Mouse (Mus musculus) heart, embryonic 14.5 days (tissue): Measurements from ENCODE around the gene Txnrd1. TPM values are rescaled to one million over a fixed set of nuclear protein-coding genes. Genes with fewer than 3 reads are reported as not detected.

Experiments
- ATAC-seq: fragments of 200-750 bp; cut with Nextera tagmentation; 2 replicates; pipeline ENCODE4 v1.8.0; 2017; ENCODE audit warnings: low read depth, moderate TSS enrichment; ENCODE audit not compliant: insufficient number of reproducible peaks, insufficient read depth, low FRiP score
- H3K27ac ChIP-seq, 2 experiments: fragments of 200-500 bp in 1 of 2; fragments of 300-500 bp in 1 of 2; sonication (generic) in 1 of 2; replicated peaks in 1 of 2; 2 replicates each; pipeline ENCODE4 v1.5.1; 2012 to 2014; ENCODE audit warnings: low read depth in 2 of 2, low read length in 2 of 2, control low read depth in 1 of 2, mild to moderate bottlenecking in 1 of 2, mixed read lengths in 1 of 2; ENCODE audit not compliant: control insufficient read depth in 1 of 2, insufficient read depth in 1 of 2
- H3K27me3 ChIP-seq: fragments of 300-500 bp; sonication (generic); 2 replicates; pipeline ENCODE4 v1.6.1; 2014; ENCODE audit warnings: mild to moderate bottlenecking, low read length, control low read depth; ENCODE audit not compliant: control insufficient read depth, insufficient read depth
- H3K36me3 ChIP-seq: fragments of 300-500 bp; sonication (generic); 2 replicates; pipeline ENCODE4 v1.6.1; 2014; ENCODE audit warnings: mild to moderate bottlenecking, control low read depth, low read length, mixed read lengths; ENCODE audit not compliant: control insufficient read depth, insufficient read depth
- H3K4me1 ChIP-seq, 2 experiments: fragments of 200-500 bp in 1 of 2; fragments of 300-500 bp in 1 of 2; sonication (generic) in 1 of 2; 2 replicates each; pipeline ENCODE4 v1.6.1; 2012 to 2014; ENCODE audit warnings: low read length in 2 of 2, control low read depth in 1 of 2, mixed read lengths in 1 of 2; ENCODE audit not compliant: control insufficient read depth in 2 of 2, insufficient read depth in 2 of 2
- H3K4me2 ChIP-seq: fragments of 300-500 bp; sonication (generic); 2 replicates; pipeline ENCODE4 v1.6.1; 2014; ENCODE audit warnings: mild to moderate bottlenecking, low read length
- H3K4me3 ChIP-seq, 2 experiments: fragments of 200-500 bp in 1 of 2; fragments of 300-500 bp in 1 of 2; sonication (generic) in 1 of 2; 2 replicates each; pipeline ENCODE4 v1.5.1; 2012 to 2014; ENCODE audit warnings: low read length in 2 of 2, mild to moderate bottlenecking in 2 of 2, control low read depth in 1 of 2, low read depth in 1 of 2, moderate library complexity in 1 of 2; ENCODE audit not compliant: control insufficient read depth in 1 of 2, insufficient read depth in 1 of 2
- H3K9ac ChIP-seq: fragments of 300-500 bp; sonication (generic); 2 replicates; pipeline ENCODE4 v1.6.1; 2014; ENCODE audit warnings: mild to moderate bottlenecking, low read length
- H3K9me3 ChIP-seq: fragments of 300-500 bp; sonication (generic); 2 replicates; pipeline ENCODE4 v1.6.1; 2016; ENCODE audit warnings: low read length, control low read depth; ENCODE audit not compliant: control insufficient read depth
- WGBS: fragments of 180-500 bp; shearing (Covaris S2); extraction: QIAGEN DNeasy Blood & Tissue Kit; methylation state at CpG from one replicate; pipeline ENCODE4 v1.1.7; 2014; 5-methylcytosine and 5-hydroxymethylcytosine counted together
- polyA plus RNA-seq: library from polyadenylated mRNA; unstranded; fragments of >200 nt; fragmentation: Nextera tagmentation; extraction: Ambion mirVana; gene quantifications from 2 replicates; pipeline ENCODE4 v1.2.1, GENCODE M21; 2014

The Txnrd1 gene
- polyA plus RNA-seq, 1 experiment from 2014 or later, result 74.3 TPM

DNA sequence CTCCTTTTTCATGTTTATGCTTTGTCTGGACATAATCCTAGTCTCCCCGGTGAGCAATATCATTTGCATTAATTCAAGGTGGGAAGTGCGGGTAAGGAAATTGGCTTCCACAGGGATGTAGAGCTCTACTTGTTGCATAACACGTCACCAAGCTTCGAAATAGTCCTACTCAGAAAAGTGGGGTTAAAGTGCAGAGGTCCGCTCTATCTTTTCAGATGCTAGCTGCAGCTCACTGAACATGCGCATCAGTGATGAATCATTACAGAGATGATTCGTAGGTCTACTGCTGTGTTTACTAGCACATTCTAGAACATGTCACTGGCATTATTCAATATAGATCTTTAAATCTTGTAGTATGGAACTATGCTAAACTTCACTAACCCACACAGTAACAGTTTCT lies 4.6 kb downstream of the Txnrd1 start:
- Histone ChIP-seq H3K27ac (no peak overlapping the region), H3K36me3 (no peaks in the 10 kb centered on the region), H3K9me3 (no peaks in the 10 kb centered on the region), H3K9ac (no peak overlapping the region), H3K4me3 (no peak overlapping the region), H3K4me1 (no peaks in the 10 kb centered on the region), H3K4me2 (no peak overlapping the region), H3K27me3 (no peaks in the 10 kb centered on the region)
- WGBS, result 83% methylated on average over 7 of the region's 7 CpGs
- ATAC-seq, result no peak

GRCm38 (mm10) chr10:82844090-82844489 lies 10.3 kb downstream of the Txnrd1 start:
- H3K9me3 ChIP-seq, result no peaks in the 10 kb centered on the region
- no peak overlapping the region for H3K4me3 ChIP-seq
- no peak overlapping the region for H3K4me2 ChIP-seq
- no peak overlapping the region for H3K9ac ChIP-seq
- no peaks in the 10 kb centered on the region for H3K27me3 ChIP-seq
- H3K4me1 ChIP-seq, result no peaks in the 10 kb centered on the region
- no peaks in the 10 kb centered on the region for H3K36me3 ChIP-seq
- ATAC-seq, result no peak
- no peak overlapping the region for H3K27ac ChIP-seq
- 50% methylated on average over 6 of the region's 6 CpGs for WGBS

DNA sequence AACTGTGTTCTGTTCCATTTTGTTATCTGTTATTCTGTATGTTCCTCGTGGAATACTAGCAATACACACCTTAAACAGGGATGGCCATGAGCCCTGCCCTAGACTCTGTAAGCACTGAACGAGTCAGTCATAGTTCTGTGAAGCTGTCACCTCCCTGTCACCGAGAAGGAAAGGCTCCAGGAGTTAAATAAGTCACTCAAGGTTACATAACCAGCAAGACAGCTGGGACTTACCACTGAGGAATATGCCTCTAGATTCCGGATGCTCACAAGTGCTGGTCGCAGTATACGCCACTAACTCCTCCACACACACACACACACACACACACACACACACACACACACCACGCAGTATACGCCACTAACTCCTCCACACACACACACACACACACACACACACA lies 11.0 kb downstream of the Txnrd1 start:
- Histone ChIP-seq H3K4me3 (no peak overlapping the region), H3K4me1 (no peaks in the 10 kb centered on the region), H3K27me3 (no peaks in the 10 kb centered on the region), H3K36me3 (no peaks in the 10 kb centered on the region), H3K9me3 (no peaks in the 10 kb centered on the region), H3K4me2 (no peak overlapping the region), H3K9ac (no peak overlapping the region), H3K27ac (no peak overlapping the region)
- whole genome bisulfite sequencing, result 66% methylated on average over 8 of the region's 8 CpGs
- no peak for ATAC-seq

GRCm38 (mm10) chr10:82847821-82848459 lies 14.2 kb downstream of the Txnrd1 start:
- Histone ChIP-seq H3K36me3 (no peaks in the 10 kb centered on the region), H3K27me3 (no peaks in the 10 kb centered on the region), H3K27ac (no peak overlapping the region), H3K4me1 (no peaks in the 10 kb centered on the region), H3K4me2 (no peak overlapping the region), H3K9ac (no peak overlapping the region), H3K4me3 (no peak overlapping the region), H3K9me3 (no peaks in the 10 kb centered on the region)
- ATAC-seq, result no peak
- WGBS, result 73% methylated on average over 9 of the region's 9 CpGs

DNA sequence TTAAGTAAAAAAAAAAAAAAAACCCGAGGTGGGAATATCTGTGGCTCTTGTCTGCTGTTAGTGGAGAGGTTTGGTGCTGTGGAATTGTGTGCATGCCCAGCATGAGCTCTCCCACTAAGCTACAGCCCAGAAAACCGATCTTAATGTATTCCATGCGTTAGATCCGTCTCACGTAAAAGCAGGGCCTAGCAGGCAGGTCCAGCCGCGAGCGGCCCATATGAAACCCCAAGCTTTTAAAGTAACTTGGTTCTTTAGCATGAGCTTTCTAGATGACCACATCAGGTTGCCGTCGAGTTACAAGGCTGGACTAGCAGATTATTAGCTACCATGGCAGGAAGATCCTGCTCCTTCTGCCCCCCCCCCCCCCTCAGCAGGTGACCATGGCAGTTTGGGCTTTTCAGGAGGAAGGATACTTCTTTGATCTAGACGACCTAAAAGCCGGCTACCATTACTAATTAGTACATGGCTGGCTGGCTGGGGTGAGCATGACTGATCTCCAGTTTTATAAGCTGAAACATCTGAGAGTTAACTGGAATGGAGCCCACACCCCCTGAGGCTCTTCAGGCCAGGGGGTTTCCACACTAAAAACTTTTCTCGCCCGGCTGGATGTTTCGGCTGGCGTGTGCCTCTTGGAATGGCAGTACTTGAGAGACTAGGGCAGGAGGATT lies 16.1 kb downstream of the Txnrd1 start:
- WGBS, result 69% methylated on average over 16 of the region's 16 CpGs
- Histone ChIP-seq H3K27me3 (no peaks in the 10 kb centered on the region), H3K9ac (no peak overlapping the region), H3K4me1 (no peaks in the 10 kb centered on the region), H3K36me3 (no peaks in the 10 kb centered on the region), H3K27ac (no peak overlapping the region), H3K4me2 (no peak overlapping the region), H3K4me3 (no peak overlapping the region), H3K9me3 (no peaks in the 10 kb centered on the region)
- ATAC-seq, result no peak

GRCm38 (mm10) chr10:82850354-82850752 lies 16.6 kb downstream of the Txnrd1 start:
- no peaks in the 10 kb centered on the region for H3K4me1 ChIP-seq
- no peak overlapping the region for H3K9ac ChIP-seq
- no peak overlapping the region for H3K4me3 ChIP-seq
- no peak for ATAC-seq
- no peaks in the 10 kb centered on the region for H3K36me3 ChIP-seq
- H3K27me3 ChIP-seq, result no peaks in the 10 kb centered on the region
- 79% methylated on average over 5 of the region's 5 CpGs for WGBS
- no peaks in the 10 kb centered on the region for H3K9me3 ChIP-seq
- H3K27ac ChIP-seq, result no peak overlapping the region
- no peak overlapping the region for H3K4me2 ChIP-seq

DNA sequence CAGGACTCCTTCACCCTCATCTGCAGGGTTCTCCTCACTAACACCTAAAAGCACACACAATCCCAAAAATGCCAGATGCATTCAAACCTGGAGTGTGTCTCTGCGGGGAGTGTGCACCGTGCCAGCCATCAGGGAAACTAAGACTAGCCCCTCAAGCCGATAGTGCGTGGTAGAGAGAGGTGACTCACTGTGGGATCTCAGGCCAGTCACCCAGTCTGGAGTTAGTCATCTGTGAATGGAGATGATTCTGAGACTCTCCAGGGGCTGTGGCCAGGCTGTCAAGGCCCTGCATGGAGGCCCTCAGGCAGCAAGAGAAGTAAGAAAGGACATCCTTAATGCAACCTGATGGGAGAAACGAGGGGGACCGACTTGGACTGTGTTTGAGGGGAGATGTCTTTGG lies 18.0 kb downstream of the Txnrd1 start:
- H3K4me1 ChIP-seq, result no peaks in the 10 kb centered on the region
- H3K9me3 ChIP-seq, result no peaks in the 10 kb centered on the region
- no peak overlapping the region for H3K4me2 ChIP-seq
- no peak overlapping the region for H3K4me3 ChIP-seq
- no peak overlapping the region for H3K27ac ChIP-seq
- 86% methylated on average over 6 of the region's 6 CpGs for WGBS
- H3K9ac ChIP-seq, result no peak overlapping the region
- H3K36me3 ChIP-seq, result no peaks in the 10 kb centered on the region
- no peaks in the 10 kb centered on the region for H3K27me3 ChIP-seq
- no peak for ATAC-seq
